Mouse (Mus musculus): ENCODE results near the gene Ccne1. TPM values are rescaled to one million over a fixed set of nuclear protein-coding genes. Genes with fewer than 3 reads are reported as not detected.
"Not testable (repeated sequence)": the region's sequence is repeated elsewhere in the genome, so short reads cannot be mapped to it uniquely, and the experiment has no call there.

Gene Ccne1
- total and polyA plus RNA-seq, 3 experiments: 53.1 to 321 (median 78.0) TPM

GRCm38 (mm10) chr7:38129986-38130729 lies 22.8 kb upstream of the Ccne1 start:
- TF ChIP-seq NELFE (IDR thresholded peaks at IDR 0.05; ENCODE audit: low read depth, low read length): no peak
- no peak for TF ChIP-seq SIN3A (IDR thresholded peaks at IDR 0.05; ENCODE audit: low read length)
- TF ChIP-seq SMC3 (IDR thresholded peaks at IDR 0.05; ENCODE audit: low read depth, low read length): no peak
- no peak for TF ChIP-seq CTCF (IDR thresholded peaks at IDR 0.05 in 2 of 3, conservative IDR thresholded peaks at IDR 0.05 in 1 of 3; ENCODE audit: control insufficient read depth in 1 of 3, insufficient read depth in 1 of 3, low read depth in 2 of 3, low read length in 3 of 3, poor library complexity in 1 of 3, severe bottlenecking in 1 of 3)
- no peak for TF ChIP-seq POLR2A (IDR thresholded peaks at IDR 0.05; ENCODE audit: control insufficient read depth in 1 of 2, insufficient read depth in 1 of 2, low read depth in 1 of 2, low read length in 2 of 2, poor library complexity in 1 of 2)
- Histone ChIP-seq H3K27ac (ENCODE audit: control insufficient read depth, low read depth, low read length) (no peak overlapping the region), H3K36me3 (ENCODE audit: control insufficient read depth in 1 of 2, insufficient read depth in 2 of 2, low read length in 2 of 2) (no peaks in the 10 kb centered on the region), H3K4me1 (ENCODE audit: control insufficient read depth in 1 of 2, insufficient read depth in 2 of 2, low read length in 2 of 2) (no peaks in the 10 kb centered on the region), H3K4me3 (ENCODE audit: control insufficient read depth in 1 of 2, insufficient read depth in 1 of 2, low read depth in 2 of 2, low read length in 2 of 2) (no peak overlapping the region), H3K9ac (ENCODE audit: control insufficient read depth, low read depth, low read length, poor library complexity, severe bottlenecking) (no peak overlapping the region), H3K27me3 (ENCODE audit: control insufficient read depth in 1 of 2, insufficient read depth in 2 of 2, low read length in 2 of 2) (no peaks in the 10 kb centered on the region; a peak in 1 of 4 replicates), H3K79me2 (ENCODE audit: control insufficient read depth, insufficient read depth, low read length, poor library complexity) (no peaks in the 10 kb centered on the region), H3K9me3 (replicated peaks; ENCODE audit: insufficient read depth, low read length) (no peaks in the 10 kb centered on the region)
- DNase-seq (ENCODE audit: low read depth, low spot score): no peak

- Histone ChIP-seq H3K9me3 (replicated peaks; ENCODE audit: insufficient read depth, low read length) (no peaks in the 10 kb centered on the region), H3K36me3 (ENCODE audit: control insufficient read depth in 1 of 2, insufficient read depth in 2 of 2, low read length in 2 of 2) (no peaks in the 10 kb centered on the region), H3K27ac (ENCODE audit: control insufficient read depth, low read depth, low read length) (no peak overlapping the region), H3K4me1 (ENCODE audit: control insufficient read depth in 1 of 2, insufficient read depth in 2 of 2, low read length in 2 of 2) (no peaks in the 10 kb centered on the region), H3K27me3 (ENCODE audit: control insufficient read depth in 1 of 2, insufficient read depth in 2 of 2, low read length in 2 of 2) (no peaks in the 10 kb centered on the region; a peak in 1 of 4 replicates), H3K79me2 (ENCODE audit: control insufficient read depth, insufficient read depth, low read length, poor library complexity) (no peaks in the 10 kb centered on the region), H3K9ac (ENCODE audit: control insufficient read depth, low read depth, low read length, poor library complexity, severe bottlenecking) (no peak overlapping the region), H3K4me3 (ENCODE audit: control insufficient read depth in 1 of 2, insufficient read depth in 1 of 2, low read depth in 2 of 2, low read length in 2 of 2) (no peak overlapping the region)
- TF ChIP-seq POLR2A (IDR thresholded peaks at IDR 0.05; ENCODE audit: control insufficient read depth in 1 of 2, insufficient read depth in 1 of 2, low read depth in 1 of 2, low read length in 2 of 2, poor library complexity in 1 of 2): no peak
- no peak for TF ChIP-seq ZNF384 (IDR thresholded peaks at IDR 0.05; ENCODE audit: low read depth, low read length)
- TF ChIP-seq MAZ (IDR thresholded peaks at IDR 0.05; ENCODE audit: low read depth, low read length): no peak
- DNase-seq (ENCODE audit: low read depth, low spot score): no peak
Observed at GRCm38 (mm10) chr7:38129491-38129890, 22.2 kb upstream of the Ccne1 start.

GRCm38 (mm10) chr7:38128256-38128655 lies 20.9 kb upstream of the Ccne1 start:
- DNase-seq (ENCODE audit: low read depth, low spot score); H3K79me2 ChIP-seq (ENCODE audit: control insufficient read depth, insufficient read depth, low read length, poor library complexity); H3K9me3 ChIP-seq (replicated peaks; ENCODE audit: insufficient read depth, low read length); H3K4me3 ChIP-seq (ENCODE audit: control insufficient read depth in 1 of 2, insufficient read depth in 1 of 2, low read depth in 2 of 2, low read length in 2 of 2); H3K36me3 ChIP-seq (ENCODE audit: control insufficient read depth in 1 of 2, insufficient read depth in 2 of 2, low read length in 2 of 2); H3K27me3 ChIP-seq (ENCODE audit: control insufficient read depth in 1 of 2, insufficient read depth in 2 of 2, low read length in 2 of 2); H3K9ac ChIP-seq (ENCODE audit: control insufficient read depth, low read depth, low read length, poor library complexity, severe bottlenecking); H3K27ac ChIP-seq (ENCODE audit: control insufficient read depth, low read depth, low read length); H3K4me1 ChIP-seq (ENCODE audit: control insufficient read depth in 1 of 2, insufficient read depth in 2 of 2, low read length in 2 of 2): not testable (repeated sequence)

GRCm38 (mm10) chr7:38125565-38126159 lies 18.3 kb upstream of the Ccne1 start:
- Histone ChIP-seq H3K79me2 (ENCODE audit: control insufficient read depth, insufficient read depth, low read length, poor library complexity) (no peaks in the 10 kb centered on the region), H3K4me1 (ENCODE audit: control insufficient read depth in 1 of 2, insufficient read depth in 2 of 2, low read length in 2 of 2) (no peaks in the 10 kb centered on the region), H3K9ac (ENCODE audit: control insufficient read depth, low read depth, low read length, poor library complexity, severe bottlenecking) (no peak overlapping the region), H3K4me3 (ENCODE audit: control insufficient read depth in 1 of 2, insufficient read depth in 1 of 2, low read depth in 2 of 2, low read length in 2 of 2) (no peak overlapping the region), H3K36me3 (ENCODE audit: control insufficient read depth in 1 of 2, insufficient read depth in 2 of 2, low read length in 2 of 2) (no peaks in the 10 kb centered on the region), H3K27me3 (ENCODE audit: control insufficient read depth in 1 of 2, insufficient read depth in 2 of 2, low read length in 2 of 2) (no peaks in the 10 kb centered on the region), H3K27ac (ENCODE audit: control insufficient read depth, low read depth, low read length) (no peak overlapping the region), H3K9me3 (replicated peaks; ENCODE audit: insufficient read depth, low read length) (no peaks in the 10 kb centered on the region)
- no peak for DNase-seq (ENCODE audit: low read depth, low spot score)
- TF ChIP-seq ZKSCAN1 (IDR thresholded peaks at IDR 0.05; ENCODE audit: low read depth, low read length) (no peak), JUND (IDR thresholded peaks at IDR 0.05; ENCODE audit: low read depth, low read length) (no peak), MAFK (IDR thresholded peaks at IDR 0.05; ENCODE audit: borderline replicate concordance, low read depth, low read length) (no peak), E2F4 (IDR thresholded peaks at IDR 0.05; ENCODE audit: borderline replicate concordance, low read depth, low read length) (no peak), ZMIZ1 (IDR thresholded peaks at IDR 0.05; ENCODE audit: low read depth, low read length) (no peak), TAL1 (IDR thresholded peaks at IDR 0.05; ENCODE audit: low read length) (no peak), GATA1 (IDR thresholded peaks at IDR 0.05; ENCODE audit: low read depth, low read length) (no peak), NELFE (IDR thresholded peaks at IDR 0.05; ENCODE audit: low read depth, low read length) (no peak), CTCF (IDR thresholded peaks at IDR 0.05 in 2 of 3, conservative IDR thresholded peaks at IDR 0.05 in 1 of 3; ENCODE audit: control insufficient read depth in 1 of 3, insufficient read depth in 1 of 3, low read depth in 2 of 3, low read length in 3 of 3, poor library complexity in 1 of 3, severe bottlenecking in 1 of 3) (no peak), USF2 (IDR thresholded peaks at IDR 0.05; ENCODE audit: borderline replicate concordance in 1 of 2, insufficient read depth in 1 of 2, low read depth in 1 of 2, low read length in 2 of 2) (no peak), ZC3H11A (IDR thresholded peaks at IDR 0.05; ENCODE audit: low read depth, low read length) (no peak), MYB (IDR thresholded peaks at IDR 0.05; ENCODE audit: low read depth, low read length) (no peak), POLR2AphosphoS5 (IDR thresholded peaks at IDR 0.05; ENCODE audit: borderline replicate concordance, low read depth, low read length) (no peak)

All from MEL (cell line).